Mouse (Mus musculus): ENCODE measurements around the gene Cpz.

Cpz gene

GRCm38 (mm10) chr5:35525469-35526123 lies at the start of gene Cpz:
Gene Cpz (minus strand): TSS chr5:35525698.
- DNase-seq = no peak

GRCm38 (mm10) chr5:35574653-35575599 lies 49.4 kb upstream of the Cpz start, which contains the start of gene Trmt44:
Gene Trmt44 (minus strand): TSS chr5:35575070.
- DNase-seq = peak; percentile 90 to 91

GRCm38 (mm10) chr5:35571546-35571945 lies 46.0 kb upstream of the Cpz start:
- no peak for DNase-seq

GRCm38 (mm10) chr5:35566632-35567031 lies 41.1 kb upstream of the Cpz start:
- DNase-seq = no peak

GRCm38 (mm10) chr5:35565217-35565616 lies 39.7 kb upstream of the Cpz start:
- DNase-seq = no peak

- peak; percentile 88 to 89 for DNase-seq
Observed at GRCm38 (mm10) chr5:35563449-35563848, 38.0 kb upstream of the Cpz start.

GRCm38 (mm10) chr5:35562616-35563015 lies 37.1 kb upstream of the Cpz start:
- no peak for DNase-seq

- no peak for DNase-seq
Observed at GRCm38 (mm10) chr5:35559447-35559846, 33.9 kb upstream of the Cpz start.

GRCm38 (mm10) chr5:35557946-35558621 lies 32.6 kb upstream of the Cpz start:
- DNase-seq = no peak

- DNase-seq = no peak
Observed at GRCm38 (mm10) chr5:35556393-35556792, 30.9 kb upstream of the Cpz start.

GRCm38 (mm10) chr5:35552838-35553539 lies 27.5 kb upstream of the Cpz start:
- DNase-seq = no peak

GRCm38 (mm10) chr5:35551855-35552837 lies 26.6 kb upstream of the Cpz start:
- DNase-seq = no peak

GRCm38 (mm10) chr5:35546127-35546526 lies 20.6 kb upstream of the Cpz start:
- DNase-seq = no peak

- DNase-seq = no peak
Observed at GRCm38 (mm10) chr5:35541059-35541790, 15.7 kb upstream of the Cpz start.

- DNase-seq = no peak
Observed at GRCm38 (mm10) chr5:35540555-35540954, 15.1 kb upstream of the Cpz start.

GRCm38 (mm10) chr5:35539576-35539975 lies 14.1 kb upstream of the Cpz start:
- no peak for DNase-seq

- DNase-seq = no peak
Observed at GRCm38 (mm10) chr5:35538022-35538421, 12.5 kb upstream of the Cpz start.

- no peak for DNase-seq
Observed at GRCm38 (mm10) chr5:35537474-35537873, 12.0 kb upstream of the Cpz start.

- no peak for DNase-seq
Observed at GRCm38 (mm10) chr5:35536271-35536670, 10.8 kb upstream of the Cpz start.

- peak in 1 of 2 experiments; percentile 10 for DNase-seq
Observed at GRCm38 (mm10) chr5:35531586-35531985, 6.1 kb upstream of the Cpz start.

GRCm38 (mm10) chr5:35530442-35530841 lies 4.9 kb upstream of the Cpz start:
- DNase-seq = peak; percentile 35 to 45

Data from B cell, adult 2 months (primary cell).